Mouse (Mus musculus): ENCODE measurements around the gene Brd7. TPM values are rescaled to one million over a fixed set of nuclear protein-coding genes. Genes with fewer than 3 reads are reported as not detected.

Brd7 gene
- polyA plus RNA-seq, 1 experiment from 2014 or later, result 87.3 TPM

DNA sequence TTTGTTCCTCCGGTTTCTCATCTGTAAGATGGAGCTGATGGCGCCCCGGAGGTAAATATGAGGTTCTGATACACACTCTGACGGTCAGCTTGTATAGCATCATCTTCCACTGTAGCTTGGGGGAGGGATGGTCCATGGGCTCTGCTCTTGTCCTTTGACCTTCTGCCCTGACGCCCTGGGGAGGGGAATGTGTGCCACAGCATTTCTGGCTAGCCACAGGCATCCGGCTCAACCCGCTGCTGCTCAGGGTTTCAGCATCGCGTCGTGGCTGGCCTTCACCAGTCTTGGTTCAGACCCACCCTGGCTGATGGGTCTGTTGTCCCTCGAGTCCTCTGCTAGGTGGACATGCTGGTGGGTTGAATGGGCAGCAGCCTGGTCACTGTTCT, 70.7 kb downstream of the Brd7 start:
- Histone ChIP-seq H3K27me3 (ENCODE audit: insufficient read depth, low read length) (no peaks in the 10 kb centered on the region), H3K9ac (no peak overlapping the region), H3K4me1 (ENCODE audit: insufficient read depth) (no peaks in the 10 kb centered on the region; the same call in 1 of the 2 replicates), H3K36me3 (ENCODE audit: insufficient read depth) (no peaks in the 10 kb centered on the region), H3K9me3 (ENCODE audit: low read depth, low read length) (no peaks in the 10 kb centered on the region), H3K27ac (ENCODE audit: low read depth) (no peak overlapping the region), H3K4me3 (ENCODE audit: low read depth, low read length) (no peak overlapping the region), H3K4me2 (no peak overlapping the region)
- 86% methylated on average over 11 of the region's 11 CpGs for WGBS
- ATAC-seq (ENCODE audit: insufficient read depth) (no peak), DNase-seq (no peak)
- TF ChIP-seq CTCF (IDR thresholded peaks at IDR 0.05; ENCODE audit: low read depth), result no peak

DNA sequence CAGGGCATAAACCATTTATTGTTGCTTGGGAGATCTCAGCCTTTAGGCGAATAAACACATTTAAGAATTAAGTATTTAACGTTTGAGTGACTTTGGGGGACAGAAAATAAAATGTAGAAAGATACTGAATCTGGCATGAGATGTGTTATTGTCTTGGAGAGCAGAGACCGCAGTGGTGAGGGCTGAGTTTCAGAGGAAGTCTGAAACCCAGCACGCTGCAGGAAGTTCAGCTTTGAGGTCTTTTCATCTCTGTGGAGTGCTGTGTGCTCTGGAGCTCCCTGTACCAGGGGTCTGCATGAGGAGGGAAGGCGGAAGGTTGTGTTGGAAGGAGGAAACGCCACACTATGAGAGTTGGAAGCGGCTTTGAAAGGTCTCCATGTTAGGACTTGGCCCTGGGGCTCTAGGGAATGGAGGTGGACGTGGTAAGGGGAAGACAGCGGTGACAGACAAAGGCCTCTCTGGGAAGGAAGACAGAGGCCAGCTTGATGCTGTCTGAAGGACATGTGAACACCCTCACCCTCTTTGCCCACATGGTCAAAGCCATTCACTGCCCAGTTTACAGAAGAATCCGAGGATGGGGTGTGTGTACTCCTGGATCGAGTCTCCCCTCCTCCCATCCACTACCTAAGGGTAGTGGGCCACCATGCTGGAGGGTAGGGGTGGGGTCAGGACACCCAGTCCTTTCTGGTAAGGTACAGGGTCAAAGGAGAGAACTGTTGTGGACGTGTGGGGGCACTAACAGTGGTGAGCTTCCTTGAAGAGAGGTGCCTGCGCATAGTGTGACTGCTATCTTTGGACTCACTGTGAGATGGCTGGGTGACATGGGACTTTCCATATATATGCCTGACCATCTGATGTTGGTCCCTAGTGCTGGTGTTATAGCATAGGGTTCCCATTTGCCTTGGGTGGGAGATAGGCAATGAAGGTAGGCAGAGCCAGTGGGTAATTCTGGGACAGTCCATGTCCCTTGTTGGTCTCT, 71.4 kb downstream of the Brd7 start:
- Histone ChIP-seq H3K4me3 (ENCODE audit: low read depth, low read length) (no peak overlapping the region), H3K27ac (ENCODE audit: low read depth) (no peak overlapping the region), H3K4me2 (no peak overlapping the region), H3K9me3 (ENCODE audit: low read depth, low read length) (no peaks in the 10 kb centered on the region), H3K36me3 (ENCODE audit: insufficient read depth) (no peaks in the 10 kb centered on the region), H3K27me3 (ENCODE audit: insufficient read depth, low read length) (no peaks in the 10 kb centered on the region), H3K4me1 (ENCODE audit: insufficient read depth) (no peaks in the 10 kb centered on the region; the same call in 1 of the 2 replicates), H3K9ac (no peak overlapping the region)
- DNase-seq, result no peak
- no peak for TF ChIP-seq CTCF (IDR thresholded peaks at IDR 0.05; ENCODE audit: low read depth)
- WGBS, result 81% methylated on average over 13 of the region's 13 CpGs
- ATAC-seq (ENCODE audit: insufficient read depth), result no peak

DNA sequence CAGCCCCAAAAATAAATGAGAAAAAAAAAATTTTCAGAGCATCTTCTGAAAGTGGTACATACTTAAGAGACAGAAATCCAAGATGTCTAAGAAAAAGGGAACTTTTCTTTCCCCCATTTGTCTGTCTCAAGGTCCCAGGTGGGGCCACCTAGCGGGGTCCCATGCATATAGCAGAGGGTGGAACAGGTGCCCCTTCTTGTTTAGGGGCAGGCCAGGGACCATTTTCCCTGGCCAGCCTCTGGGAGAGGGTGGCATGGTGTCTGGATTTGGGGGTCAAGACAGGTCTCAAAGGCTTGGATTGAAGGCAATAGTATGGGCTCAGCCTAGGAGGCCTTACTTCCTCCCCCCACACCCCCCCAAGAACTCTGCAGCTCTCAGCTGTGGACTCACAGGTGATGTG, 72.1 kb downstream of the Brd7 start:
- H3K27ac ChIP-seq (ENCODE audit: low read depth), result no peak overlapping the region
- no peak overlapping the region for H3K4me3 ChIP-seq (ENCODE audit: low read depth, low read length)
- H3K27me3 ChIP-seq (ENCODE audit: insufficient read depth, low read length), result no peaks in the 10 kb centered on the region
- no peak for DNase-seq
- no peak for TF ChIP-seq CTCF (IDR thresholded peaks at IDR 0.05; ENCODE audit: low read depth)
- no peak for ATAC-seq (ENCODE audit: insufficient read depth)
- no peak overlapping the region for H3K4me2 ChIP-seq
- H3K36me3 ChIP-seq (ENCODE audit: insufficient read depth), result no peaks in the 10 kb centered on the region
- H3K9ac ChIP-seq, result no peak overlapping the region
- WGBS, result 63% methylated on average over 1 of the region's 1 CpGs
- H3K9me3 ChIP-seq (ENCODE audit: low read depth, low read length), result no peaks in the 10 kb centered on the region
- H3K4me1 ChIP-seq (ENCODE audit: insufficient read depth), result no peaks in the 10 kb centered on the region; the same call in 1 of the 2 replicates

DNA sequence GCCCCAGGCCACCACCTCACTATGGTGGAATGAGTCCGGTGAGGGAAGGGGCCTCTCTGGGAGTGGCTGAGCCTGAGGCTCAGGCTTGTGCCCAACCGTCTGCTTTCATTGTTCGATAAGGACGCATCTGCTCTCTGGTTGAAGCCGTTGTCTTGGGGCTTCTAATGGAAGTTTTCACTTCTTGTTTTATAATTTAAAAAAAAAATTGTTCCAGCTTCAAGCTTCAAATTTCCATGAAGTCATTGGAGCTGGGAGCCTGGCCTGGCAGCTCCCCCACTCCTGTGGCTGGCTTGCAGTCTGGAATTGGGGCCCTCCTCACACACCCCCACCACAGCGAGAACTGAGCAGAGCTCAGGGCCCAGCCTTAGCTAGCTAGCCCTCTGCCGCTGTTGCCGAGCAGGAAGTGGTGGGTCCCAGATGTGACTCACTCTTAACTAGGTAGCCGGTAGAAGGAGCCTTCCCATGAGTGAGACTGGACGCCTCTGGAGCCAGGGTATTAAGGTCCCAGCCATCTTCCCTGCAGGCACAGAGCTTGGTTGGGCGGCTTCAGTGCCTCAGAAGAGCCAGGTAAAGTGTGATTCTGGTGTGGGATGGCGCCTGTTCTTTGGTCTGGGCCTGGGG, 73.3 kb downstream of the Brd7 start:
- no peak overlapping the region for H3K4me2 ChIP-seq
- no peaks in the 10 kb centered on the region for H3K36me3 ChIP-seq (ENCODE audit: insufficient read depth)
- 58% methylated on average over 12 of the region's 12 CpGs for WGBS
- no peaks in the 10 kb centered on the region for H3K9me3 ChIP-seq (ENCODE audit: low read depth, low read length)
- no peak overlapping the region for H3K4me3 ChIP-seq (ENCODE audit: low read depth, low read length)
- TF ChIP-seq CTCF (IDR thresholded peaks at IDR 0.05; ENCODE audit: low read depth), result no peak
- no peaks in the 10 kb centered on the region for H3K27me3 ChIP-seq (ENCODE audit: insufficient read depth, low read length)
- H3K9ac ChIP-seq, result peak overlapping the region; percentile 6; the same call in 1 of the 2 replicates
- peak overlapping the region; percentile 46; the same call in 1 of the 2 replicates for H3K27ac ChIP-seq (ENCODE audit: low read depth)
- DNase-seq, result no peak
- no peaks in the 10 kb centered on the region; the same call in 1 of the 2 replicates for H3K4me1 ChIP-seq (ENCODE audit: insufficient read depth)
- ATAC-seq (ENCODE audit: insufficient read depth), result no peak

DNA sequence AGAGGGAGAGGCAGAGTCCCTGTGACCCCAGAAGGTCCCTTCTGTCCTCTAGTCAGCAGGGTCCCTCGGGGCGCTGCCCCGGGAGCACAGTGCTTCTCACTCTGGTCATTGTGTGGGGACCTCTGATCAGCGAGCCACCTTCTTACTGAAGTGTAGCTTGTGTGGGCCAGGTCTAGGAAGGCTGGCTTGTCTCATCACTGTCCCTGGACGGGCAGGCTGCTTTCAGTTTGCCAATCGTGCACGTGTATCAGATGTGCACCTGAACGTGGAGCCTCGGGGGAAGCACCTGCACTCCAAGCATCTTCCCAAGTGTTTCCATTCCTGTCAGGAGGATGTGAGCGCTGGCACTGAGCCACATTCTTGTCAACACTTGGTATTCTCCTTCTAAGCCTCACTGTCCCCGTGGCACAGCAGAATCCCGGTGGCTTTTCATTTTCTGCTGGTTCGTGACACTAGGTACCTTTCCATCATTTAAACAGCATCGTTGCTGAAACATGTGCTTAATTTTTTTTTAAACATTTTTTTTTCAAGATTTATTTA, 75.5 kb downstream of the Brd7 start:
- H3K27ac ChIP-seq (ENCODE audit: low read depth), result no peak overlapping the region
- H3K36me3 ChIP-seq (ENCODE audit: insufficient read depth), result no peaks in the 10 kb centered on the region
- H3K9ac ChIP-seq, result no peak overlapping the region
- no peak for ATAC-seq (ENCODE audit: insufficient read depth)
- peaks cover 3% of the 10 kb centered on the region; the same call in 1 of the 2 replicates for H3K4me1 ChIP-seq (ENCODE audit: insufficient read depth)
- no peaks in the 10 kb centered on the region for H3K9me3 ChIP-seq (ENCODE audit: low read depth, low read length)
- WGBS, result 63% methylated on average over 14 of the region's 14 CpGs
- no peak for TF ChIP-seq CTCF (IDR thresholded peaks at IDR 0.05; ENCODE audit: low read depth)
- peak; percentile 44 for DNase-seq
- no peaks in the 10 kb centered on the region for H3K27me3 ChIP-seq (ENCODE audit: insufficient read depth, low read length)
- H3K4me2 ChIP-seq, result no peak overlapping the region
- H3K4me3 ChIP-seq (ENCODE audit: low read depth, low read length), result no peak overlapping the region

DNA sequence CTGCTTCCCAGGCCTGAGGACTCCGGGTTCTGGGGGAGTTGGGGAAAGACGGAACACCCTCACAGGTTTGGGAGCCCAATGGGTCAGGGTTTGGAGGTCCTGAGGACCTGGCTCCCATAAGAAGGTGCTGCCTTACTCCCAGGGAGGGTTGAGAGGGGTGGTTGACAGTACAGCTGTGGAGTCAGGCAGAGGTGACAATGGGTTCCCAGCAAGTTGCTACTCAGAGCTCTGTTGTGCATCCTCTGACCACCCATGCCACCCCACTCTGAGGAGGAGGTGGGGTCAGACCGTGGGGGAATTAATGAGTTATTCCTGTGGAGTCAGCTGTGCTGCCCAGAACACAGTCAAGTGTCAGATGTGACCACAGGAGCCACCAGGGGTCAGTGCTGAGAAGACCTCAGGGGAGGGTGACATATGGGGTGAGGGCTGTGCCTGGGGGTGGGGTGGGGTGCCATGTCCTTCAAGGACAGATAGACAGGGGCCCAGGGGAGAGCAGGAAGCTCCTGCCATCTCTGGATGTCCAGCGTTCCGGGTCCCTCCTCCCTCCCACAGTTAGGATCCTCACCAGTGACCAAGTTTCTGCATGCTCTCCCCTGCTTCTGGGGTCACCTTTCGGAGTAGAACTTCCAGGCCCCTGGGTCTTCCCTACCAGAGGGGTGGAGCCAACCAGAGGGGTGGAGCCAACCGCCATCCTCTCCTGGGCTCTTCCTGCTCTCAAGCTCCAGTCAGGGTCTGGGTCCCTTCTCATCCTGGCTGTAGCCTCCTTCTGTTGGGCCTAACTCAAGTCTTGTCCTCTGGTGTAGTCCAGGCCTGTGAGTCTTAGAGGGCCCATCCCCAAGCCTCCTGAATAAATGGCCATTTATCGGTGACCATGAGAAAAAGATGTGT, 76.3 kb downstream of the Brd7 start:
- WGBS, result 84% methylated on average over 8 of the region's 8 CpGs
- H3K27ac ChIP-seq (ENCODE audit: low read depth), result no peak overlapping the region
- no peak overlapping the region for H3K4me3 ChIP-seq (ENCODE audit: low read depth, low read length)
- H3K9me3 ChIP-seq (ENCODE audit: low read depth, low read length), result no peaks in the 10 kb centered on the region
- ATAC-seq (ENCODE audit: insufficient read depth), result no peak; the same call in 1 of the 2 replicates
- no peaks in the 10 kb centered on the region for H3K36me3 ChIP-seq (ENCODE audit: insufficient read depth)
- H3K27me3 ChIP-seq (ENCODE audit: insufficient read depth, low read length), result no peaks in the 10 kb centered on the region
- TF ChIP-seq CTCF (IDR thresholded peaks at IDR 0.05; ENCODE audit: low read depth), result no peak
- no peak for DNase-seq
- no peak overlapping the region for H3K9ac ChIP-seq
- H3K4me2 ChIP-seq, result no peak overlapping the region
- H3K4me1 ChIP-seq (ENCODE audit: insufficient read depth), result peaks cover 3% of the 10 kb centered on the region; the same call in 1 of the 2 replicates

Measured in lung, embryonic 14.5 days (tissue).